Comparison of ENCODE assay signal across 8 mouse cellular contexts in the genomic region with DNA sequence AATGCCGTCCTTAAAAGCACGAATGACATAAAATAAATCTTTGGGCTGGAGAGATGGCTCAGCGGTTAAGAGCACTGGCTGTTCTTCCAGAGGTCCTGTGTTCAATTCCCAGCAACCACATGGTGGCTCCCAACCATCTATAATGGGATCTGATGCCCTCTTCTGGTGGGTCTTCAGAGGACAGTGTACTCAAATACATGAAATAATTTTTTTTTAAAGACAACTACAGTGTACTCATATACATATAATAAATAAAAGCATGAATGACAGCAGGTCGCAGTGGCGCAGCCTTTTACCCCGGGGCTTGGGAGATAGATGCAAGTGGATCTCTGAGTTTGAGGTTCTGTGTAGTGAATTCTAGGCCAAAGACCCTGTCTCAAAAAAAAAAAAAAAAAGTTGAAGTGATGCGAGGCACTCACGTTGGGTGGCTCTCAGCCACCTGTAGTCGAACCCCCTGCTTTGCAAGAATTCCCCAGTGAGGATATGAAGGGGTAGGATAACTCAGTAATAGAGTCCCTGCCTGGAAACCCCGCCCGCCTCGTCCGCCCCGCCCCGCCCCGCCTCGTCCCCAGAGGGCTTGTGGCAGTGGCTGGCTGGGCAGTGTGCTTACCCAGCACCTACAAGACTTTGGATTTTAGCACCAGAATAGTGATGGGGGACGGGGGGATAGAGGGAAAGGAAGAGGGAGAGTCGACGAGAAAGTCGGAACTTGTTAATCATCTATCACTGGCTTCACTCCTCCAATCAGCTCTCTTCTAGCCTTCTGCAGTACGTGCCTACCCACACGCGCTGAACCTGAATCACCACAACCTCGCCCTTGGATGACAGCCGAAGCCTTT. TPM values are rescaled to one million over a fixed set of nuclear protein-coding genes. Genes with fewer than 3 reads are reported as not detected.
A peak's percentile ranks its signal among the peaks of the same experiment; 100 is the strongest.
DNase-seq lines count a peak whose midpoint lies in the region; ATAC-seq and TF ChIP-seq lines count a peak whose summit lies in the region.

No protein-coding gene starts in this region.

- H3K4me3 ChIP-seq in ES-E14 (ENCODE audit: insufficient read depth in 1 of 2, low read depth in 1 of 2, low read length in 2 of 2, poor library complexity in 1 of 2, severe bottlenecking in 1 of 2), result peak overlapping the region; percentile 54 to 58
- peak overlapping the region; percentile 46 for H3K4me3 ChIP-seq in embryonic facial prominence, embryonic 10.5 days
- H3K4me3 ChIP-seq in hindbrain, embryonic 14.5 days (replicated peaks; ENCODE audit: low read length), result 0 out of 2 replicates have a peak overlapping the region, but pooled peaks have one; percentile 4
- H3K4me3 ChIP-seq in neural tube, embryonic 14.5 days (ENCODE audit: low read depth, low read length), result peak overlapping the region; percentile 8; the same call in 1 of the 2 replicates

- H3K4me1 ChIP-seq in ES-E14 (ENCODE audit: control insufficient read depth in 2 of 2, insufficient read depth in 2 of 2, low read length in 2 of 2, poor library complexity in 1 of 2), result peaks cover 4 to 7% of the 10 kb centered on the region in 2 experiments; a peak in 3 of 4 replicates
- H3K4me1 ChIP-seq in embryonic facial prominence, embryonic 10.5 days, result peaks cover 29% of the 10 kb centered on the region
- peaks cover 13% of the 10 kb centered on the region for H3K4me1 ChIP-seq in hindbrain, embryonic 14.5 days (replicated peaks; ENCODE audit: control insufficient read depth, insufficient read depth, low read length)
- peaks cover 13% of the 10 kb centered on the region; the same call in 1 of the 2 replicates for H3K4me1 ChIP-seq in neural tube, embryonic 14.5 days (ENCODE audit: control insufficient read depth, insufficient read depth, low read length)

- H3K9me3 ChIP-seq in ES-E14 (ENCODE audit: control insufficient read depth, insufficient read depth, low read depth, low read length), result no peaks in the 10 kb centered on the region
- peaks cover 7% of the 10 kb centered on the region; the same call in 1 of the 2 replicates for H3K9me3 ChIP-seq in embryonic facial prominence, embryonic 10.5 days
- H3K9me3 ChIP-seq in hindbrain, embryonic 14.5 days (ENCODE audit: control insufficient read depth, low read length), result no peaks in the 10 kb centered on the region
- no peaks in the 10 kb centered on the region for H3K9me3 ChIP-seq in neural tube, embryonic 14.5 days (ENCODE audit: control insufficient read depth, low read length)

- 0 out of 2 replicates have a peak, but pooled peaks have one; percentile 5 for ATAC-seq in hindbrain, embryonic 14.5 days (ENCODE audit: low FRiP score)
- ATAC-seq in neural tube, embryonic 14.5 days (ENCODE audit: low read depth), result no peak

- in situ Hi-C loops in ES-E14 (cut with MboI; ENCODE audit: low sequenced_read_pairs in 2 of 2, unreplicated experiment in 2 of 2), result no loop called here

- DNase-seq in B cell, adult 2 months, result peak; percentile 61 to 63
- DNase-seq in ES-E14 (ENCODE audit: low read depth, low spot score) (no peak), liver (peak; percentile 68)
- DNase-seq in embryonic facial prominence, embryonic 10.5 days (ENCODE audit: low spot score), result no peak
- no peak for DNase-seq in hindbrain, embryonic 14.5 days (ENCODE audit: low spot score)
- no peak for DNase-seq in frontal cortex, postnatal 25 days (ENCODE audit: low spot score in 2 of 2)
- no peak for DNase-seq in ovary, postnatal 14 days (ENCODE audit: low spot score)

- WGBS in embryonic facial prominence, embryonic 10.5 days, result 22% methylated on average over 26 of the region's 26 CpGs
- WGBS in hindbrain, embryonic 14.5 days, result 24% methylated on average over 26 of the region's 26 CpGs
- 21% methylated on average over 26 of the region's 26 CpGs for WGBS in neural tube, embryonic 14.5 days

- peaks cover 37% of the 10 kb centered on the region for H3K27me3 ChIP-seq in embryonic facial prominence, embryonic 10.5 days (replicated peaks; ENCODE audit: low read depth, poor library complexity, severe bottlenecking)
- H3K27me3 ChIP-seq in hindbrain, embryonic 14.5 days (ENCODE audit: control insufficient read depth, insufficient read depth, low read length), result no peaks in the 10 kb centered on the region
- no peaks in the 10 kb centered on the region for H3K27me3 ChIP-seq in neural tube, embryonic 14.5 days (ENCODE audit: control insufficient read depth, insufficient read depth, low read length)

- peak overlapping the region; percentile 37 for H3K4me2 ChIP-seq in hindbrain, embryonic 14.5 days (replicated peaks)
- peak overlapping the region; percentile 38 for H3K4me2 ChIP-seq in neural tube, embryonic 14.5 days (ENCODE audit: low read depth, low read length)

- H3K9ac ChIP-seq in ES-E14 (ENCODE audit: insufficient read depth, low read depth, low read length, poor library complexity, severe bottlenecking), result peak overlapping the region; percentile 76
- H3K9ac ChIP-seq in hindbrain, embryonic 14.5 days, result 0 out of 2 replicates have a peak overlapping the region, but pooled peaks have one; percentile 17
- no peak overlapping the region for H3K9ac ChIP-seq in neural tube, embryonic 14.5 days (replicated peaks; ENCODE audit: low read depth, low read length)

- H3K36me3 ChIP-seq in ES-E14 (ENCODE audit: control insufficient read depth, insufficient read depth, low read length, poor library complexity, severe bottlenecking), result no peaks in the 10 kb centered on the region
- peaks cover 12% of the 10 kb centered on the region for H3K36me3 ChIP-seq in embryonic facial prominence, embryonic 10.5 days (replicated peaks)
- H3K36me3 ChIP-seq in hindbrain, embryonic 14.5 days (replicated peaks; ENCODE audit: control insufficient read depth, insufficient read depth), result peaks cover 12% of the 10 kb centered on the region
- no peaks in the 10 kb centered on the region for H3K36me3 ChIP-seq in neural tube, embryonic 14.5 days (ENCODE audit: control insufficient read depth, insufficient read depth, low read length)

- peak overlapping the region; percentile 95 for H3K27ac ChIP-seq in ES-E14 (ENCODE audit: insufficient read depth, low read depth, low read length, poor library complexity, severe bottlenecking)
- peak overlapping the region; percentile 51; the same call in 1 of the 2 replicates for H3K27ac ChIP-seq in embryonic facial prominence, embryonic 10.5 days (replicated peaks)
- no peak overlapping the region for H3K27ac ChIP-seq in hindbrain, embryonic 14.5 days
- H3K27ac ChIP-seq in neural tube, embryonic 14.5 days (ENCODE audit: low read depth, low read length), result no peak overlapping the region

TF ChIP-seq in ES-E14, 5 proteins besides CTCF, POLR2A, EP300 and RAD21:
- peak; percentile 59; the same call in 1 of the 2 replicates for TF ChIP-seq ZNF384 (IDR thresholded peaks at IDR 0.05; ENCODE audit: low read depth, low read length)
- TF ChIP-seq ZC3H11A (IDR thresholded peaks at IDR 0.05; ENCODE audit: borderline replicate concordance, low read depth, low read length), result no peak

RNA-seq across cellular contexts. Expression of gene Keap1, which starts 14.4 kb away (rescaled TPM):
- total RNA-seq in ES-E14 (2012; rRNA removed), result 23.3 and 27.4 TPM in 2 replicates
- polyA plus RNA-seq in embryonic facial prominence, embryonic 10.5 days (2016; fragmentation: Nextera tagmentation; extraction: Ambion mirVana), result 47.8 and 49.6 TPM in 2 replicates
- polyA plus RNA-seq in hindbrain, embryonic 14.5 days (2014; fragmentation: Nextera tagmentation; extraction: Ambion mirVana), result 39.3 and 43.6 TPM in 2 replicates
- polyA plus RNA-seq in neural tube, embryonic 14.5 days (2014; fragmentation: Nextera tagmentation; extraction: Ambion mirVana), result 34.2 and 43.6 TPM in 2 replicates

RNA-seq across cellular contexts. Expression of gene S1pr5, which starts 23.4 kb away (rescaled TPM):
- 0.27 and 0.53 TPM in 2 replicates for total RNA-seq in ES-E14 (2012; rRNA removed)
- 0.22 TPM in 1 of 2 replicates, not detected in the other for polyA plus RNA-seq in embryonic facial prominence, embryonic 10.5 days (2016; fragmentation: Nextera tagmentation; extraction: Ambion mirVana)
- 3.9 and 4.1 TPM in 2 replicates for polyA plus RNA-seq in hindbrain, embryonic 14.5 days (2014; fragmentation: Nextera tagmentation; extraction: Ambion mirVana)
- 4.2 and 5.0 TPM in 2 replicates for polyA plus RNA-seq in neural tube, embryonic 14.5 days (2014; fragmentation: Nextera tagmentation; extraction: Ambion mirVana)

RNA-seq across cellular contexts. Expression of gene Atg4d, which starts 40.3 kb away (rescaled TPM):
- total RNA-seq in ES-E14 (2012; rRNA removed), result 23.8 and 32.7 TPM in 2 replicates
- polyA plus RNA-seq in embryonic facial prominence, embryonic 10.5 days (2016; fragmentation: Nextera tagmentation; extraction: Ambion mirVana), result 37.8 and 41.3 TPM in 2 replicates
- 38.1 and 46.9 TPM in 2 replicates for polyA plus RNA-seq in hindbrain, embryonic 14.5 days (2014; fragmentation: Nextera tagmentation; extraction: Ambion mirVana)
- polyA plus RNA-seq in neural tube, embryonic 14.5 days (2014; fragmentation: Nextera tagmentation; extraction: Ambion mirVana), result 50.4 and 50.5 TPM in 2 replicates

RNA-seq across cellular contexts. Expression of gene Pde4a, which starts 59.3 kb away (rescaled TPM):
- 3.2 and 4.9 TPM in 2 replicates for total RNA-seq in ES-E14 (2012; rRNA removed)
- polyA plus RNA-seq in embryonic facial prominence, embryonic 10.5 days (2016; fragmentation: Nextera tagmentation; extraction: Ambion mirVana), result 4.9 and 5.3 TPM in 2 replicates
- 28.8 and 35.5 TPM in 2 replicates for polyA plus RNA-seq in hindbrain, embryonic 14.5 days (2014; fragmentation: Nextera tagmentation; extraction: Ambion mirVana)
- polyA plus RNA-seq in neural tube, embryonic 14.5 days (2014; fragmentation: Nextera tagmentation; extraction: Ambion mirVana), result 27.5 and 35.3 TPM in 2 replicates

Comparison
In these comparisons a context has a peak if more than half of its experiments do, and no peak if none do; other contexts are left out.
1. DNase-seq: peak in B cell, adult 2 months (2 of 2) and liver (single experiment); none in ES-E14 (single experiment), embryonic facial prominence, embryonic 10.5 days (single experiment), hindbrain, embryonic 14.5 days (single experiment), frontal cortex, postnatal 25 days (0 of 2) and ovary, postnatal 14 days (single experiment).
2. H3K27ac ChIP-seq: peak in ES-E14 (single experiment) and embryonic facial prominence, embryonic 10.5 days (single experiment); none in hindbrain, embryonic 14.5 days (single experiment) and neural tube, embryonic 14.5 days (single experiment).
3. H3K4me3 ChIP-seq: peak in every context shown above with its lines; median percentile 56 in ES-E14; 46 in embryonic facial prominence, embryonic 10.5 days; 8 in neural tube, embryonic 14.5 days; 4 in hindbrain, embryonic 14.5 days.